Mouse (Mus musculus) kidney, adult 2 months (tissue): ENCODE data around the gene Catsper2.

Source experiments
- CTCF ChIP-seq: fragments of 200-500 bp; conservative IDR thresholded peaks from 2 replicates; pipeline ENCODE4 v1.5.1; 2011; ENCODE audit warnings: low read depth, mild to moderate bottlenecking, control low read depth, low read length, moderate library complexity, mixed read lengths; ENCODE audit not compliant: insufficient read depth, insufficient read length
- POLR2A ChIP-seq: fragments of 200-500 bp; IDR thresholded peaks from one replicate; pipeline ENCODE4 v1.6.1; 2011; ENCODE audit warnings: low read depth, low read length, control low read depth

GRCm38 (mm10) chr2:121372266-121372665 lies 41.3 kb downstream of the Catsper2 start:
- TF ChIP-seq CTCF, result no peak
- TF ChIP-seq POLR2A, result no peak
